Mouse (Mus musculus) heart, adult 2 months (tissue): ENCODE data around the gene Ttc16. TPM values are rescaled to one million over a fixed set of nuclear protein-coding genes. Genes with fewer than 3 reads are reported as not detected.

Experiments used
- DNase-seq, 2 experiments: peaks; one replicate each; pipeline ENCODE4 v3.0.0; 2021
- H3K27ac ChIP-seq: fragments of 200-600 bp; 2 replicates; pipeline ENCODE4 v1.8.1; 2022
- H3K27me3 ChIP-seq: fragments of 200-500 bp; 2 replicates; pipeline ENCODE4 v1.6.1; 2012; ENCODE audit warnings: mild to moderate bottlenecking, low read length, inconsistent platforms, mixed read lengths; ENCODE audit not compliant: control insufficient read depth, insufficient read depth
- H3K36me3 ChIP-seq: fragments of 200-500 bp; 2 replicates; pipeline ENCODE4 v1.6.1; 2012; ENCODE audit warnings: low read length, inconsistent platforms; ENCODE audit not compliant: control insufficient read depth, insufficient read depth
- H3K4me1 ChIP-seq: fragments of 200-500 bp; 2 replicates; pipeline ENCODE4 v1.6.1; 2011; ENCODE audit warnings: low read length; ENCODE audit not compliant: control insufficient read depth, insufficient read depth
- H3K4me3 ChIP-seq: fragments of 200-600 bp; 2 replicates; pipeline ENCODE4 v1.8.1; 2022
- H3K79me2 ChIP-seq: fragments of 200-500 bp; replicated peaks from 2 replicates; pipeline ENCODE4 v1.6.1; 2012; ENCODE audit warnings: mild to moderate bottlenecking, inconsistent platforms, low read length, moderate library complexity, mixed read lengths; ENCODE audit not compliant: control insufficient read depth, insufficient read depth
- H3K9ac ChIP-seq: fragments of 200-500 bp; 2 replicates; pipeline ENCODE4 v1.6.1; 2012; ENCODE audit warnings: low read depth, mild to moderate bottlenecking, control low read depth, inconsistent platforms, low read length, mixed read lengths
- CTCF ChIP-seq: fragments of 200-600 bp; IDR thresholded peaks from 2 replicates; pipeline ENCODE4 v1.8.1; 2022; ENCODE audit warnings: antibody characterized with exemption, mild to moderate bottlenecking, moderate library complexity
- EP300 ChIP-seq: fragments of 200-500 bp; IDR thresholded peaks from 2 replicates; pipeline ENCODE4 v1.6.1; 2011; ENCODE audit warnings: low read depth, low read length, control low read depth; ENCODE audit not compliant: insufficient read depth
- POLR2A ChIP-seq: fragments of 200-500 bp; IDR thresholded peaks from 2 replicates; pipeline ENCODE4 v1.6.1; 2011; ENCODE audit warnings: mild to moderate bottlenecking, low read depth, low read length, control low read depth; ENCODE audit not compliant: insufficient read depth
- WGBS: fragments of 180-500 bp; shearing (Covaris S2); methylation state at CpG from one replicate; pipeline ENCODE4 v1.1.7; 2018; 5-methylcytosine and 5-hydroxymethylcytosine counted together
- intact Hi-C: fragments of 180-260 bp; cut with DNase I; formaldehyde crosslinking; loops from one replicate; pipeline ENCODE4 v1.15.1; 2025
- polyA plus RNA-seq: library from polyadenylated mRNA; depleted of rRNA; stranded (reverse); fragments of >200 nt; gene quantifications from 2 replicates; pipeline ENCODE4 v1.2.3, GENCODE M21; 2012
- total RNA-seq, 2 experiments: library from RNA; stranded (reverse); gene quantifications; 2 replicates each; pipeline ENCODE4 v1.2.3; 2021

The Ttc16 gene
- total and polyA plus RNA-seq, 3 experiments, result 0.10 to 0.98 (median 0.11) TPM

GRCm38 (mm10) chr2:32821041-32821802 lies 45.8 kb upstream of the Ttc16 start:
- Histone ChIP-seq H3K79me2 (no peaks in the 10 kb centered on the region), H3K4me1 (0 out of 2 replicates have a peak, but pooled peaks cover 2% of the 10 kb centered on the region)
- intact Hi-C loops, result loop anchor here (1.0 kb wide), 1 partner anchor 32 kb away; no protein-coding TSS in a partner anchor

GRCm38 (mm10) chr2:32818208-32818607 lies 42.8 kb upstream of the Ttc16 start:
- no peak overlapping the region for H3K27ac ChIP-seq
- DNase-seq, result no peak
- H3K4me3 ChIP-seq, result no peak overlapping the region
- intact Hi-C loops, result no loop called here
- H3K9ac ChIP-seq, result no peak overlapping the region
- H3K27me3 ChIP-seq, result no peaks in the 10 kb centered on the region
- 95% methylated on average over 5 of the region's 5 CpGs for WGBS
- TF ChIP-seq POLR2A (no peak), EP300 (no peak), CTCF (no peak)
- H3K36me3 ChIP-seq, result no peaks in the 10 kb centered on the region
- H3K79me2 ChIP-seq, result no peaks in the 10 kb centered on the region
- H3K4me1 ChIP-seq, result 0 out of 2 replicates have a peak, but pooled peaks cover 2% of the 10 kb centered on the region

More at GRCm38 (mm10) chr2:32821041-32821802, 45.8 kb upstream of the Ttc16 start:
- peak; percentile 28 to 55 for DNase-seq
- TF ChIP-seq EP300 (no peak), POLR2A (no peak), CTCF (peak; percentile 77)
- WGBS, result 65% methylated on average over 11 of the region's 11 CpGs
- Histone ChIP-seq H3K27ac (no peak overlapping the region), H3K36me3 (no peaks in the 10 kb centered on the region), H3K27me3 (no peaks in the 10 kb centered on the region), H3K4me3 (no peak overlapping the region), H3K9ac (no peak overlapping the region)

GRCm38 (mm10) chr2:32817589-32817988 lies 42.2 kb upstream of the Ttc16 start:
- 79% methylated on average over 7 of the region's 7 CpGs for WGBS
- H3K27me3 ChIP-seq, result no peaks in the 10 kb centered on the region
- TF ChIP-seq CTCF (no peak), POLR2A (no peak), EP300 (no peak)
- no peak overlapping the region for H3K9ac ChIP-seq
- intact Hi-C loops, result no loop called here
- DNase-seq, result no peak
- no peak overlapping the region for H3K27ac ChIP-seq
- no peaks in the 10 kb centered on the region for H3K79me2 ChIP-seq
- H3K4me3 ChIP-seq, result no peak overlapping the region
- no peaks in the 10 kb centered on the region for H3K4me1 ChIP-seq
- no peaks in the 10 kb centered on the region for H3K36me3 ChIP-seq

GRCm38 (mm10) chr2:32816946-32817581 lies 41.6 kb upstream of the Ttc16 start:
- Histone ChIP-seq H3K9ac (no peak overlapping the region), H3K27me3 (no peaks in the 10 kb centered on the region), H3K4me3 (no peak overlapping the region), H3K4me1 (no peaks in the 10 kb centered on the region), H3K79me2 (no peaks in the 10 kb centered on the region), H3K36me3 (no peaks in the 10 kb centered on the region), H3K27ac (no peak overlapping the region)
- no peak for TF ChIP-seq CTCF
- no peak for TF ChIP-seq EP300
- no peak for TF ChIP-seq POLR2A
- peak in 1 of 2 experiments; percentile 11 for DNase-seq
- WGBS, result 61% methylated on average over 17 of the region's 17 CpGs
- intact Hi-C loops, result no loop called here

GRCm38 (mm10) chr2:32816497-32816896 lies 41.1 kb upstream of the Ttc16 start:
- Histone ChIP-seq H3K4me3 (no peak overlapping the region), H3K27me3 (no peaks in the 10 kb centered on the region), H3K27ac (no peak overlapping the region), H3K4me1 (no peaks in the 10 kb centered on the region), H3K9ac (no peak overlapping the region), H3K36me3 (no peaks in the 10 kb centered on the region), H3K79me2 (no peaks in the 10 kb centered on the region)
- intact Hi-C loops, result no loop called here
- 100% methylated on average over 2 of the region's 2 CpGs for WGBS
- TF ChIP-seq CTCF (no peak), EP300 (no peak)
- DNase-seq, result no peak

- H3K79me2 ChIP-seq, result no peaks in the 10 kb centered on the region
- no peak for DNase-seq
- 94% methylated on average over 8 of the region's 8 CpGs for WGBS
Observed at GRCm38 (mm10) chr2:32811959-32812358, 36.5 kb upstream of the Ttc16 start.

More at GRCm38 (mm10) chr2:32811959-32812358, 36.5 kb upstream of the Ttc16 start:
- no peak overlapping the region for H3K9ac ChIP-seq
- intact Hi-C loops, result no loop called here
- H3K4me3 ChIP-seq, result no peak overlapping the region
- H3K27me3 ChIP-seq, result no peaks in the 10 kb centered on the region
- TF ChIP-seq POLR2A (no peak), CTCF (no peak), EP300 (no peak)
- no peak overlapping the region for H3K27ac ChIP-seq
- H3K36me3 ChIP-seq, result no peaks in the 10 kb centered on the region
- H3K4me1 ChIP-seq, result no peaks in the 10 kb centered on the region
